ENCODE assay signal across 8 mouse cellular contexts in genomic region chr4:63213907-63214621, GRCm38 (mm10). TPM values are rescaled to one million over a fixed set of nuclear protein-coding genes. Genes with fewer than 3 reads are reported as not detected.
DNase-seq lines count a peak whose midpoint lies in the region; ATAC-seq and TF ChIP-seq lines count a peak whose summit lies in the region.

TSS of gene Col27a1 (plus strand) at chr4:63214004.

- H3K9ac ChIP-seq in hindbrain, embryonic 12.5 days = peak within 1 kb of the TSS; percentile 48
- H3K9ac ChIP-seq in lung, postnatal 0 days (replicated peaks; ENCODE audit: low read depth) = no peak within 1 kb of the TSS

- peak within 1 kb of the TSS; percentile 57 for H3K4me3 ChIP-seq in left cerebral cortex, adult 2 months
- H3K4me3 ChIP-seq in hindbrain, embryonic 12.5 days = peak within 1 kb of the TSS; percentile 72
- H3K4me3 ChIP-seq in lung, postnatal 0 days (ENCODE audit: low read depth, low read length) = peak within 1 kb of the TSS; percentile 25

- peak within 1 kb of the TSS; percentile 99 for H3K4me2 ChIP-seq in hindbrain, embryonic 12.5 days (replicated peaks)
- H3K4me2 ChIP-seq in lung, postnatal 0 days (replicated peaks; ENCODE audit: low read depth, low read length) = peak within 1 kb of the TSS; percentile 100

- DNase-seq in left cerebral cortex, adult 2 months (ENCODE audit: extremely low spot score in 1 of 2, low spot score in 2 of 2) = no peak
- DNase-seq in left cerebral cortex, postnatal 25 days (ENCODE audit: low spot score in 2 of 2) = no peak
- peak; percentile 40 for DNase-seq in brain, embryonic 14.5 days (ENCODE audit: low read depth)
- no peak for DNase-seq in lung, postnatal 0 days (ENCODE audit: low spot score)
- DNase-seq in thymus, postnatal 0 days (ENCODE audit: low spot score) = peak; percentile 31
- DNase-seq in frontal cortex, postnatal 36 days (ENCODE audit: low spot score in 2 of 2) = no peak
- no peak for DNase-seq in spleen, adult 12 weeks (ENCODE audit: low spot score)

- TF ChIP-seq POLR2A in brain, embryonic 14.5 days (IDR thresholded peaks at IDR 0.05; ENCODE audit: borderline replicate concordance, extremely low read depth, insufficient read depth, insufficient read length, poor library complexity, severe bottlenecking) = no peak

- TF ChIP-seq EP300 in lung, postnatal 0 days (IDR thresholded peaks at IDR 0.05) = no peak

- ATAC-seq in hindbrain, embryonic 12.5 days (ENCODE audit: low FRiP score) = peak; percentile 29; the same call in 1 of the 2 replicates
- ATAC-seq in lung, postnatal 0 days = peak; percentile 15; the same call in 1 of the 2 replicates

- no peaks in the 10 kb centered on the region for H3K36me3 ChIP-seq in hindbrain, embryonic 12.5 days
- H3K36me3 ChIP-seq in lung, postnatal 0 days (ENCODE audit: insufficient read depth, low read length) = no peaks in the 10 kb centered on the region

- H3K27me3 ChIP-seq in hindbrain, embryonic 12.5 days = peaks cover 56% of the 10 kb centered on the region
- H3K27me3 ChIP-seq in lung, postnatal 0 days (replicated peaks; ENCODE audit: insufficient read depth, low read length) = peaks cover 6% of the 10 kb centered on the region; the same call in 1 of the 2 replicates

- no peaks in the 10 kb centered on the region for H3K9me3 ChIP-seq in hindbrain, embryonic 12.5 days (replicated peaks)
- no peaks in the 10 kb centered on the region for H3K9me3 ChIP-seq in lung, postnatal 0 days (ENCODE audit: low read length)

- TF ChIP-seq CTCF in left cerebral cortex, adult 2 months (IDR thresholded peaks at IDR 0.05) = peak; percentile 22
- no peak for TF ChIP-seq CTCF in brain, embryonic 14.5 days (IDR thresholded peaks at IDR 0.05; ENCODE audit: borderline replicate concordance, extremely low read depth, insufficient read depth, insufficient read length)
- peak; percentile 28; the same call in 1 of the 2 replicates for TF ChIP-seq CTCF in lung, postnatal 0 days (IDR thresholded peaks at IDR 0.05)

- WGBS in hindbrain, embryonic 12.5 days = under 1% methylated on average over 60 of the region's 61 CpGs
- WGBS in lung, postnatal 0 days = under 1% methylated on average over 53 of the region's 61 CpGs

- H3K27ac ChIP-seq in left cerebral cortex, adult 2 months = no peak within 1 kb of the TSS
- no peak within 1 kb of the TSS for H3K27ac ChIP-seq in hindbrain, embryonic 12.5 days
- no peak within 1 kb of the TSS for H3K27ac ChIP-seq in lung, postnatal 0 days (ENCODE audit: low read length)

- H3K4me1 ChIP-seq in hindbrain, embryonic 12.5 days = peaks cover 26% of the 10 kb centered on the region
- H3K4me1 ChIP-seq in lung, postnatal 0 days (ENCODE audit: insufficient read depth, low read depth, low read length) = peaks cover 12% of the 10 kb centered on the region

- intact Hi-C loops in left cerebral cortex, adult 2 months (cut with DNase I) = loop anchor here (2.0 kb wide), 1 partner anchor 31 kb away; no protein-coding TSS in a partner anchor
- intact Hi-C loops in left cerebral cortex, postnatal 25 days (cut with DNase I) = no loop called here

RNA-seq across cellular contexts. Expression of gene Col27a1, which starts in this region (rescaled TPM):
- 1 to 10 TPM; 4.6 to 4.9 TPM for total RNA-seq in left cerebral cortex, adult 2 months (2021)
- 1 to 10 TPM; 3.3 to 4.0 TPM for total RNA-seq in left cerebral cortex, postnatal 25 days (2021)
- 5.7 and 6.5 TPM in 2 replicates for polyA plus RNA-seq in brain, embryonic 14.5 days (2012; rRNA removed)
- 10.5 and 11.5 TPM in 2 replicates for polyA plus RNA-seq in hindbrain, embryonic 12.5 days (2016; fragmentation: Nextera tagmentation; extraction: Ambion mirVana)
- 7.2 and 9.1 TPM in 2 replicates for polyA plus RNA-seq in lung, postnatal 0 days (2015; fragmentation: Nextera tagmentation; extraction: Ambion mirVana)
- 1.8 and 1.9 TPM in 2 replicates for polyA plus RNA-seq in thymus, postnatal 0 days (2015; fragmentation: Nextera tagmentation; extraction: Ambion mirVana)

Comparison
In these comparisons a context has a peak if more than half of its experiments do, and no peak if none do; other contexts are left out.
1. DNase-seq: peak in brain, embryonic 14.5 days (single experiment) and thymus, postnatal 0 days (single experiment); none in left cerebral cortex, adult 2 months (0 of 2), left cerebral cortex, postnatal 25 days (0 of 2), lung, postnatal 0 days (single experiment), frontal cortex, postnatal 36 days (0 of 2) and spleen, adult 12 weeks (single experiment).
2. Peak in every context shown above with its lines, with median percentiles within 50 percentile points of each other: H3K4me3 ChIP-seq.